Mouse (Mus musculus) 3T3-L1 (cell line): ENCODE results near the gene Prss48.

Experiments used
- DNase-seq: peaks from one replicate; pipeline ENCODE4 v3.0.0-alpha.2; 2015; ENCODE audit warnings: low read depth, low spot score

Gene Prss48

GRCm38 (mm10) chr3:86004751-86005150, 2.5 kb upstream of the Prss48 start:
- no peak for DNase-seq

DNA sequence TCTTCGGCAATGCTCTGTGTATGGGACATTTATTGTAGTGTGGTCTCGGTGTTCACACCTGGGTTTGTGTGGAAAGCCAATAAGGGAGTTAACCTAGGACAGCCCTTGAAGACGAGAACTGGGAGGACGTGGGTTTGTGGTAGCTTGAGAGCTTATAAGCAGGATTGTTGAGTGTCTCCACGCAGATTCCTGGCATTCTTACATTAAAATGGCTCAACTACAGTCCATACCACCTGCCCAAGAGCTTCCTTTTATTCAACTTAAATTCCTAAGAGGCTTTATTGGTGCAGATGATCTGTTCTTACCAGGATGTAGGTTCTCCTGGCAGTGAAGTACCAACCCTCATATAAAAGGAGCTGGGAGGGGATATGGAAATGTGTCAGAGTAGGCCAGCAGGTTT, 649 bp upstream of the Prss48 start:
- no peak for DNase-seq

- DNase-seq: no peak
Observed at GRCm38 (mm10) chr3:86001271-86001670, 1.0 kb downstream of the Prss48 start.

- DNase-seq: no peak
Observed at GRCm38 (mm10) chr3:85994645-85995044, 7.6 kb downstream of the Prss48 start.

DNA sequence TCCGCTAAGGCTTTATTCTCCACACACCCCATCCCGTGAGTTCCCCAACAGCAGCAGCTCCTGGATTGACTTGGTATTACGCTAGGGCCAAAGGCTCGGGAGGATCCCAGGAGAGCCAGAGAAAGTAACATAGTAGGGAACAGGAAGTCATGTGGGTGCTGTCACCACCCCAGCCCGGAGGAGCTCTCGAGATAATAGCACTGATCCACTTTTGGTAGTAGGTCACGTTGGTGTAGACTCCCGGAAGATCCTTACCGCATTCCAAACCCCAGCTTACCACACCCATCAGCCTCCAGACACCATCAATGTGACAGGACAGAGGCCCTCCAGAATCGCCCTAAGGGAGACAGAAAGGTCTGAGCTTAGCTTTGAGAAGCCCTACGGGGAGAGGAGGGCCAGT, 8.5 kb downstream of the Prss48 start:
- DNase-seq: no peak

DNA sequence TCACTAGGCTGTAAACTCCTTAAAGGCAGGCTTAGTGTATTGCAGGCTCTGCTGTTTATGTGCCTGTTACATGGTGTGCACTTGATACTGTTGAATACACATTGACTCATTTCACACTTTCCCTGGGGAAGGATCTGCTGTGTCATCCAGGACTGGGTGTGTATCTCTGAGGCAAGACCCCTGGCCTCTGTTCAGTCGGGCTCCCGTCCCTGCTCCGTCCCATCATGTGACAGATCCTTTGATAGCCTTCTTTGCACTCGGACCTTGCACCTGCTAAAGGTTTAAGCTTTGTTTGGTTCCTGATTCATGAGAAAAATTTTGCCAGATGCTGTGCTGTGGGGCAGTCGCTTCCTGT, 10.5 kb downstream of the Prss48 start:
- DNase-seq: no peak

DNA sequence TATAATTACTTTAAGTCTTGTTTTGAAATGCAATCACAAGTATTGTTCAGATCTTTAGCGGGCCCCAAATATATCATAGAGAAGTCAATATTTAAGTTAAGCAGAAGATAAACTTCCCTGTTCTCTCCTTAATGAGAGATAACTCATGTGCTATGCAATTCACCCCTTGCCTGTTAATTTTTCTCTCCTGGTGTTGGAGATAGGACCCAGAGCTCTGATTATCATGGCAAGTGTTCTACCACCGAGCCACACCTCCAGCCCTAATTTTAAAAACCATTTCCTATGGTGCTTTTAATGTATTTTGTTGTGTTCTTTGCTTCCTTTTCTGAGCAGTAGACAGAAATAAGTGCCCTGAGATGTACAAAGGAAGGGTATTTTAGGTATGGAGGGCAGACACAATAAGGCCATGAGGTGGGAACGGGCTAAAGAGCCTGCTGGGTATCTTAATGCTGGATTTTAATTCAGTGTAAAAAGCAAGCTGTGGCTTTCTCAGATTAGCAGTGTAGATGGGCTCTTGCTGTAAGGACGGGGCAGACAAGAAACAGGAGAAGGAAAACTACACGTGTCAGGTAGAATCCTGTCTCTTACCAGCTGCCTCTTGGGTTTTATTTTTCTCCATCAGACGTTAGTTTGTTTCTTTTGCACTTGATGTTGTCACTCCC, 11.0 kb downstream of the Prss48 start:
- no peak for DNase-seq

GRCm38 (mm10) chr3:85987225-85987624, 15.1 kb downstream of the Prss48 start:
- no peak for DNase-seq

- no peak for DNase-seq
Observed at GRCm38 (mm10) chr3:85984537-85984936, 17.8 kb downstream of the Prss48 start.

DNA sequence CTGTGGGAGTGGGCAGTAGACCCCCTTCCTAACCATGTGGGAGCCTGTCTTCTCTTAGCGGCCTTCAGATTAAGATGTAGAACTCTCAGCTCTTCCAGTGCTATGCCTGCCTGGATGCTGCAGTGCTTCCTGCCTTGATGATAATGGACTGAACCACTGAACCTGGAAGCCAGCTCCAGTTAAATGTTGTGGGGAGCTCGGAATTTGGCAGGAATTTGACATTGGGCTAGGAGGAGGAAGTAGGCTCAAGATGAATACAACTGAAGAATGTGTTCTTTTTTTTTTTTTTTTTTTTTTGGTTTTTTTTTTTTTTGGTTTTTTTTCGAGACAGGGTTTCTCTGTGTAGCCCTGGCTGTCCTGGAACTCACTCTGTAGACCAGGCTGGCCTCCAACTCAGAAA, 20.5 kb downstream of the Prss48 start:
- DNase-seq: peak; percentile 45

DNA sequence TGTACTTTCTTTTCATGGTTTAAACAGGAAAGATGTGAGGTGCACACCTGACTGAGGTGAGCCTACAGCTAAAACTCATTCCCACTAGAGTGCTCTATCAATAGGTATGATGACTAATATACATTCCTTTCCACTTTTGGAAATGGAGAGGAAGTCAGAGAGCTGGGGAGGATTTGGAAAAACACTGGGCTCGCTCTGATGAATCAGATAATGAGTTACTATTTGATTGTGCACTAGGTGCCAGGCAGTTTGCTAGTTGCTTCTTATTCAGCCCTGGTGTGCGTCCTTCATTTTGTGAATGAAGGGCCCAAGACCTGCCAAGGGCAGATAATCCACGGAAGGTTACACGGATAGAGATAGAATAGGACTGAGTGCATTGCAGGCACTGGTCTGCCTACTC, 22.3 kb downstream of the Prss48 start:
- no peak for DNase-seq

- no peak for DNase-seq
Observed at GRCm38 (mm10) chr3:85974451-85974850, 27.8 kb downstream of the Prss48 start.

- no peak for DNase-seq
Observed at GRCm38 (mm10) chr3:85973376-85974140, 28.7 kb downstream of the Prss48 start.

DNA sequence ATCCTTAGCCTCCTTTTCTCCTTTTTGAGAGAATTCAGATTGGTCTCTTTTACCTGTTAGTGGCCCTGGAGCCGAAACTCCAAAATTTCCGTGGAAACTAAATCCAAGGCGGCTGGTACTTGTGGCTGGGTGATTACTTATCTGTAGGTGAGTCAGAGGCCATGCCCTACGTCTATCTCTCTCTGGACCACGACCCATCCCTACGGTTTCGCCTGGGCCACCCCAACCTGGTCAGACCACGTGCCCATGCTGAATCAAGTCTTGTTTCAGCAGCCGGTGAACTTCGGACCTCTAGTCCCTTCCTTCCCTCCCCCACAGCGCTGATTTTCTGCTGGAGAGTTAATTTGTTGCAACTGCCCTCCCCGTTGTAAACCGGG, 30.7 kb downstream of the Prss48 start:
- DNase-seq: peak; percentile 29

DNA sequence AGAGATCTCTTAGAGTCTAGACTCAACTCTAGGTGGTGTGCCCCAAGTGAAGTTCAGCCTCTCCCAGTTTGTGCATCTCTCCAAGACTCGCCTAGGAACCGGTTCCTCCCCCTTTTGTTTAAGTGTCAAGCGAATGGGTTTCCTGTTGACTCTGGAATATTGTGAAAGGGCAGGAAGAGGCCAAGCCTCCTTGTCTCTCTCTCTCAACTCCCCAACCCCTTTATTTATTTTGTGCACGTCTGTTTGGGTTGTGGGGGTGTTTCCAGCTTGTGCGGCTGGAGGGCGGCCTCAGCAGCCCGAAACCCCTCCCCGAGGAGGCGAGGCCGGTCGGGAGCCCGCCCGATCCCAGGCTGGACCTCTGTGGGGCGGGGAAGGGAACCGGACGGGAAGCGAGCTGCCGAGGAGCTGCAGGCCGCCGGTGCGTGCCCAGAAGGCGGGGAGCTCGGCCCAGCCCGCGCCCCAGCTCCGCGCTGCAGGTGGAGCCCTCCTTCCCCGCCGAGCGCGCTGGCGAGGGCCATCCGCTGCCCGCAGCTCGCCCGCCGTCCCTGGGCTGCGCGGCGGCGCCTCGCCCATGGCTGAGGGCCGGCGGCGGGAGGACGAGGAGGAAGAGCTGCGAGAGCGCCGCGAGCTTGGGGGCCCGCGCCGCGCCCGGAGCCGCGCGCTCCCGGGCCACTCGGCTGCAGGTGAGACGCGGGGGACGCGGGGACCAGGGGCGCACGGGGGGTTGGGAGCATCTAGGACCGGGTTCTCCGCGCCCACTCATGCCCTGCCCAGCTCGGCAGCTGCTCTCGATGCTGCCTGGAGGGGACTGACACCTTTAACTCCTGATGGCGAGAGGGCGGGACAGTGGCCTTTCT, 31.3 kb downstream of the Prss48 start, which contains the start of gene Sh3d19:
Sh3d19 (plus strand) TSS at position 368 of the 857 bp plus-strand sequence.
- DNase-seq: peak; percentile 84

- DNase-seq: no peak
Observed at GRCm38 (mm10) chr3:85969040-85969439, 33.3 kb downstream of the Prss48 start.

DNA sequence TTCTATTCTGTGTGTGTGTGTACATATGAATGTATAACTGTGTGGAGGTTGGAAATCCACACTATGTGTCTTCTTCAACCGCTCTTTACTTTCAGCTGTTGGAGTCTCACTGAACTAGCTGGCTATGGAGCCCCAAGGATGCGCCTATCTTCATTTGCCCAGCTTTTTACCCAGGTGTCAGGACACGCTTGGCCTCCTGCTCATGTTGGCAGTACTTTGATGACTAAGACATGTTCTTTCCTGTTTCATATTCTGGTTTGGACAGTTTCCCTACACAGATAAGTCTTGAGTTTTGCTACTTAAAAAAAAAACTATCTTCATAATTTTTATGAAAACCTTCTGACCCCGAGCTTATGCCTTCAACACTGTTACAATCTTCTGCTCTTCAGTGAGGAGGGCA, 36.8 kb downstream of the Prss48 start:
- DNase-seq: peak; percentile 27

DNA sequence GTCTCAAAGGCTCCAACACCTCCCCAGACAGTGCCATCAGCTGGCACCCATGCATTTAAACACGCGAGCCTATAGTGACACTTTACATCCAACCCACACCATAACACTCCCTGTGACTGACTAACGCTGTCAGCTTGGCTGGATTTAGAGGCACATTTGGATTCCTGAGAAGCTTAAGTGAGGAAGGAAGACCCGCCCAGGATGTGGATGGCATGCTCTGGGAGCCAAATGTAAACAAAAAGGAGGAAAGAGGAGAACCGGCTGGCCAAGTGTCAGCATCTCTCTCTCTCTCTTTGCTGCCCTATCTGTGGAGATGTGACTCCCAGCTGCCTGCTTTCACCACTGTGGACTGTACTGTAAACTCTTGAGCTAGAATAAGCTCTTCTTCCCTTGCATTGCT, 41.2 kb downstream of the Prss48 start:
- peak; percentile 54 for DNase-seq

DNA sequence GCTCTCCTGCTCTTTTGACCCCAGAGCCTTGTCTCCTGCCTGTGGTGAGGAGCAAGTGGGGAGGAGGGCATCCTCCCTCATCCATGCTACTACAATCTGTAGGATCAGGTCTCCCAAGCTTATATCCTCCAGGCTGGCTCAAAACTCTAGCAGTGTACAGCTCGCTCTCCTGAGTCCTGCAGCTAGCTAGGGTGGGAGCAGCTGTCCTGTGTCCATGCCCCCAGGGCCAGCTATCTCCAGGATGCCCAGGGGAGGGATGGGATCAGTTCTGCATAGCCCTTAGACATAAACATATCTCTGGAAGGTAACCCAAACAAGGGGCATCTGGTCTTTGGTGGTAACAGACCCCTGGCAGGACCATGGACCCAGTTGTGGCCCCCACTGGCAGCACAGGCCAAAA, 42.6 kb downstream of the Prss48 start:
- DNase-seq: no peak

GRCm38 (mm10) chr3:85955704-85956103, 46.6 kb downstream of the Prss48 start:
- DNase-seq: peak; percentile 33

GRCm38 (mm10) chr3:85955269-85955668, 47.0 kb downstream of the Prss48 start:
- no peak for DNase-seq

DNA sequence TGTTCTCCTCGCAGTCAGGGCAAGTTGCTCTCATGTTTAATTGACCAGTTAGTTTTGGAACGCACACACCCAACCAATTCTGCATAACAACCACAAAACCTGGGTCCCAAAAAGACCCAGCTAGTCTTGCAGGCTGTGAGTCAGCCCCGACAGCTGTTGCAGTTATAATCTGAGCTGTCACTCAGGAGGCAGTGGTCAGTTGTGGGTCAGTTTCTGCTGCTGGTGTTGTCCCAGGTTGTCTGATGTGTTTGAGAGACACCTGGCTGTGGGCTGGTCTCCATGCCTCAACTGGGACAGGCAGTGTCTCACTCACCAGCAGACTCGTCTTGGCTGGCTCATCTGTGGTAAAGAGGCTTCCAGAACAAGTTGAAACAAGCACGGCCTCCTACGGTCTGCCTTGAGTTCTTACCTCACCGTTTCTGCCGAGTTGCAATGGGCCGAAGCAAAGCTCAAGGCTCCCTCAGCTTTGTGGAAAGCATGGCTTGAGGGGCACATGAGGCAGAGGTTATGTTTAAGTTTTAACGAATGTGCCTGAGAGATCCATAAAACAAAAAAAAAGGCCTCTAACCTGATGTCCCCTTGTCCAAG, 49.5 kb downstream of the Prss48 start:
- DNase-seq: no peak
